In genomic region chr11:106440318-106440717, GRCm38 (mm10) we compare ENCODE assay signal across 20 mouse cellular contexts.
"Had no signal": no experiment of that assay in that cellular context is flagged by ENCODE, and none has a peak within 500 bp of the region (broad histone marks: within the 10 kb centered on the region; RNA-seq: fewer than 3 reads in every experiment).

No protein-coding gene starts in this region.

- H3K27ac ChIP-seq: limb, embryonic 12.5 days; limb, embryonic 15.5 days; liver, embryonic 15.5 days; macrophage; midbrain, embryonic 12.5 days; midbrain, embryonic 15.5 days; neural tube, embryonic 12.5 days; neural tube, embryonic 15.5 days had no signal

- H3K36me3 ChIP-seq: limb, embryonic 12.5 days; limb, embryonic 15.5 days; liver, embryonic 15.5 days; midbrain, embryonic 12.5 days; midbrain, embryonic 15.5 days; neural tube, embryonic 12.5 days; neural tube, embryonic 15.5 days had no signal

- ATAC-seq: lung, postnatal 0 days; midbrain, embryonic 15.5 days had no signal

- H3K4me2 ChIP-seq: limb, embryonic 12.5 days; limb, embryonic 15.5 days; liver, embryonic 15.5 days; lung, embryonic 14.5 days; midbrain, embryonic 12.5 days; midbrain, embryonic 15.5 days; neural tube, embryonic 12.5 days; neural tube, embryonic 15.5 days had no signal

- H3K27me3 ChIP-seq: limb, embryonic 12.5 days; limb, embryonic 15.5 days; liver, embryonic 15.5 days; midbrain, embryonic 12.5 days; midbrain, embryonic 15.5 days; neural tube, embryonic 12.5 days; neural tube, embryonic 15.5 days had no signal

- DNase-seq: kidney, adult 18-20 months; kidney, adult 9 months; kidney, postnatal 14 days; kidney, postnatal 4 days; left cerebral cortex, postnatal 4 days; lung, embryonic 14.5 days; right cerebral cortex, adult 18-20 months; right cerebral cortex, postnatal 14 days; right cerebral cortex, postnatal 4 days; thymus, adult 18-20 months; thymus, postnatal 36 days had no signal

- H3K4me3 ChIP-seq: limb, embryonic 12.5 days; limb, embryonic 15.5 days; liver, embryonic 15.5 days; midbrain, embryonic 12.5 days; midbrain, embryonic 15.5 days; neural tube, embryonic 12.5 days; neural tube, embryonic 15.5 days had no signal

- H3K9ac ChIP-seq: limb, embryonic 12.5 days; limb, embryonic 15.5 days; liver, embryonic 15.5 days; lung, embryonic 14.5 days; midbrain, embryonic 12.5 days; midbrain, embryonic 15.5 days; neural tube, embryonic 12.5 days; neural tube, embryonic 15.5 days had no signal

- H3K9me3 ChIP-seq: limb, embryonic 12.5 days; limb, embryonic 15.5 days; liver, embryonic 15.5 days; midbrain, embryonic 12.5 days; midbrain, embryonic 15.5 days; neural tube, embryonic 12.5 days; neural tube, embryonic 15.5 days had no signal

- H3K4me1 ChIP-seq: limb, embryonic 15.5 days; midbrain, embryonic 12.5 days; midbrain, embryonic 15.5 days; neural tube, embryonic 12.5 days; neural tube, embryonic 15.5 days had no signal
